ENCODE assay signal across 19 mouse cellular contexts in the genomic region with DNA sequence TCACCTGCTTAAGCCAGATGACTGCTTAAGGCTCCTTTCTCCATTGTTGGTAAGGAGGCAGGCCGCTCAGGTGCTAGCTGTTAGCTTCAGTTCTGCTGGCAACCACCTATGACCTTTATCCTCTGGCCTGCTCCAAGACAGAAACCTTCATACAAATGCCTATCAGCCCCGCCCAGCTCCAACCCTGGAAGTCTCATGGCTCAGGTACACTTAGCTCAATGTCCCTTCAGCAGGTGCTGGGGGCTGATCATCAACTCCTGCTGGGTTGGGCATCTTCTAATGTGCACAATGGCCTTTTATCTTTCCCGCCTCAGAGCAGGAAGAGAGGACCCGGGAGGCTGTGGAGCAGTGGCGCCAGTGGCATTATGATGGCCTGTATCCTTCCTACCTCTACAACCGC. TPM values are rescaled to one million over a fixed set of nuclear protein-coding genes. Genes with fewer than 3 reads are reported as not detected.
"Had no signal": no experiment of that assay in that cellular context is flagged by ENCODE, and none has a peak within 500 bp of the region (broad histone marks: within the 10 kb centered on the region; RNA-seq: fewer than 3 reads in every experiment).

No protein-coding gene starts in this region.

- DNase-seq: kidney, adult 2 months; kidney, postnatal 36 days; liver; liver, embryonic 13.5 days; liver, postnatal 0 days; lung, postnatal 14 days; right cerebral cortex, adult 18-20 months; right cerebral cortex, postnatal 4 days; thymus, postnatal 4 days had no signal

- H3K4me1 ChIP-seq: liver, embryonic 13.5 days; megakaryocyte, embryonic 14.5 days; neural tube, embryonic 13.5 days; stomach, embryonic 15.5 days had no signal

- H3K36me3 ChIP-seq: lung, embryonic 15.5 days; neural tube, embryonic 13.5 days; stomach, embryonic 15.5 days had no signal

- H3K4me3 ChIP-seq: limb, embryonic 12.5 days; liver, embryonic 13.5 days; lung, embryonic 15.5 days; megakaryocyte, embryonic 14.5 days; neural tube, embryonic 13.5 days; stomach, embryonic 15.5 days had no signal

- H3K27ac ChIP-seq: kidney, postnatal 0 days; liver, embryonic 13.5 days; lung, embryonic 15.5 days; macrophage; neural tube, embryonic 13.5 days; stomach, embryonic 15.5 days had no signal

- H3K9me3 ChIP-seq: limb, embryonic 12.5 days; liver, embryonic 13.5 days; lung, embryonic 15.5 days; megakaryocyte, embryonic 14.5 days; neural tube, embryonic 13.5 days; stomach, embryonic 15.5 days had no signal

- ATAC-seq: liver, postnatal 0 days; midbrain, embryonic 16.5 days had no signal

- H3K27me3 ChIP-seq: limb, embryonic 12.5 days; liver, embryonic 13.5 days; lung, embryonic 15.5 days; neural tube, embryonic 13.5 days; stomach, embryonic 15.5 days had no signal

- H3K4me2 ChIP-seq: limb, embryonic 12.5 days; liver, embryonic 13.5 days; lung, embryonic 15.5 days; midbrain, embryonic 11.5 days; neural tube, embryonic 13.5 days; stomach, embryonic 15.5 days had no signal

- H3K9ac ChIP-seq: limb, embryonic 12.5 days; liver, embryonic 13.5 days; liver, postnatal 0 days; lung, embryonic 15.5 days; neural tube, embryonic 13.5 days; stomach, embryonic 15.5 days had no signal

RNA-seq across cellular contexts. Expression of gene Ucma, which starts 9.1 kb away (rescaled TPM):
- polyA plus RNA-seq: kidney, adult 2 months; kidney, postnatal 0 days; limb, embryonic 12.5 days; liver, embryonic 13.5 days; liver, postnatal 0 days; macrophage; midbrain, embryonic 11.5 days; neural tube, embryonic 13.5 days; spleen, adult 2 months; stomach, embryonic 15.5 days had no signal
